Mouse (Mus musculus): ENCODE measurements around the gene Cnst. TPM values are rescaled to one million over a fixed set of nuclear protein-coding genes. Genes with fewer than 3 reads are reported as not detected.

Cnst gene
- polyA plus RNA-seq, 1 experiment from 2014 or later, result 25.1 TPM

DNA sequence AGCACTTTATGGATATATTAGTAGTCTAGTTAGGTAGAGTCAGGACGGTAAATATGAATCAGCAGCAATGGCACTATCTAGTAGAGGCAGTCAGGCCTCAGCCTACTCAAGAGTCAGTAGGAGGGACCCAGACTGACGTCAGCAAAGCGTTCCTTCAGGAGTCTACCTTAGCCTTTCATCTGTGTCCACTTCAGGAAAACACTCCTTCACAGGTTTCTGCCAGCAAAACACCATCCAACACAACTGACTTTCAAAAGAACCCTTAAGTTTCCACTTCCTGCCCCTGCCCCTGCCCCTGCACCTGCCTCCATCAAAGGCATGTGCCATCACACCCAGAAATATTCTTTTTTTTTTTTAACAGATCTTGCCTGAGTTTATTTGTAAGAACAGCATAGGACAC is 26.3 kb upstream of the Cnst start:
- Histone ChIP-seq H3K27ac (ENCODE audit: low read depth, low read length) (no peak overlapping the region), H3K4me3 (ENCODE audit: low read length) (no peak overlapping the region), H3K9ac (ENCODE audit: low read depth, low read length) (no peak overlapping the region), H3K9me3 (ENCODE audit: control insufficient read depth, low read length) (no peaks in the 10 kb centered on the region), H3K27me3 (replicated peaks; ENCODE audit: control insufficient read depth, insufficient read depth, low read length) (no peaks in the 10 kb centered on the region), H3K36me3 (ENCODE audit: control insufficient read depth, insufficient read depth, low read length) (no peaks in the 10 kb centered on the region), H3K4me1 (ENCODE audit: control insufficient read depth, insufficient read depth, low read depth, low read length) (peaks cover 9% of the 10 kb centered on the region), H3K4me2 (ENCODE audit: low read length) (no peak overlapping the region)
- WGBS, result 82% methylated on average over 3 of the region's 3 CpGs
- no peak for ATAC-seq

DNA sequence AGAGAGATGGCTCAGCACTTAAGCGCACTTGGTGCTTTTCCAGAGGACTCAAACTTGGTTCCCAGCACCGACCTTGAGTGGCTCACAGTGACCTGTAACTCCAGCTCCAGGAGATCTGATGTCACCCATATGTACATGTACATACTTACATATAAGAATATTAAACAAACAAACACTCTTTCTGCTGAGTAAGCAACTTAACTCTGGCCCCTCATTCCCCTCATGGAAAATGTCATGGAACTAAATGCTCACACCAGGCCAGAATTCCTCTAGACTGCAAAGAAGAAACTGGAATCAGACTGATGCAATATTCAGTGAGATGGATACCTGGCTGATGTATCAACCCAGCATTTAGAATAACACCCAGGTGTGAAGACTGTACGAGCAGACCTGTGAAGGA is 7.1 kb upstream of the Cnst start:
- WGBS, result 91% methylated on average over 3 of the region's 3 CpGs
- H3K27ac ChIP-seq (ENCODE audit: low read depth, low read length), result no peak overlapping the region
- no peak overlapping the region for H3K4me2 ChIP-seq (ENCODE audit: low read length)
- H3K4me3 ChIP-seq (ENCODE audit: low read length), result no peak overlapping the region
- no peaks in the 10 kb centered on the region for H3K27me3 ChIP-seq (replicated peaks; ENCODE audit: control insufficient read depth, insufficient read depth, low read length)
- ATAC-seq, result no peak
- no peak overlapping the region for H3K9ac ChIP-seq (ENCODE audit: low read depth, low read length)
- no peaks in the 10 kb centered on the region for H3K9me3 ChIP-seq (ENCODE audit: control insufficient read depth, low read length)
- no peaks in the 10 kb centered on the region for H3K4me1 ChIP-seq (ENCODE audit: control insufficient read depth, insufficient read depth, low read depth, low read length)
- peaks cover 8% of the 10 kb centered on the region; the same call in 1 of the 2 replicates for H3K36me3 ChIP-seq (ENCODE audit: control insufficient read depth, insufficient read depth, low read length)

DNA sequence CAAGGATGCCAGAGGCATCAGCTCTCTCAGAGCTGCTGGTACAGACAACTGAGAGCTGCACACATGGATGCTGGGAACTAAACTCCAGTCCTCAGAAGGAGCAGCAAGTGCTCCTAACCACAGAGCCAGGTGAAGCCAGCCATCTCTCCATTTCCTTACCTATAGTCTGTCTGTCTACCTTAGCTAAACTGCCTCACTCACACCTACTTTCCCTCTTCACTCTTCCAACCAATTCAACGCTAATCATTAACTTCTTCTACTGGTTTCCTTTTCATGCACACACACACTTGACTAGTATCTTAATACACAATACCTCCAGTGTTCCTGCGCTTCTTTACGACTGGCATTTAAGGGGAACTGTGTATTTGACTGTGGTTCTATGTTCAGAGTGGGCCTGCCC is 6.3 kb upstream of the Cnst start:
- peaks cover 8% of the 10 kb centered on the region; the same call in 1 of the 2 replicates for H3K36me3 ChIP-seq (ENCODE audit: control insufficient read depth, insufficient read depth, low read length)
- WGBS, result 91% methylated on average over 3 of the region's 3 CpGs
- ATAC-seq, result no peak
- H3K27me3 ChIP-seq (replicated peaks; ENCODE audit: control insufficient read depth, insufficient read depth, low read length), result no peaks in the 10 kb centered on the region
- H3K4me1 ChIP-seq (ENCODE audit: control insufficient read depth, insufficient read depth, low read depth, low read length), result peaks cover 7% of the 10 kb centered on the region
- no peak overlapping the region for H3K4me3 ChIP-seq (ENCODE audit: low read length)
- H3K9ac ChIP-seq (ENCODE audit: low read depth, low read length), result no peak overlapping the region
- no peaks in the 10 kb centered on the region for H3K9me3 ChIP-seq (ENCODE audit: control insufficient read depth, low read length)
- H3K4me2 ChIP-seq (ENCODE audit: low read length), result no peak overlapping the region
- no peak overlapping the region for H3K27ac ChIP-seq (ENCODE audit: low read depth, low read length)

DNA sequence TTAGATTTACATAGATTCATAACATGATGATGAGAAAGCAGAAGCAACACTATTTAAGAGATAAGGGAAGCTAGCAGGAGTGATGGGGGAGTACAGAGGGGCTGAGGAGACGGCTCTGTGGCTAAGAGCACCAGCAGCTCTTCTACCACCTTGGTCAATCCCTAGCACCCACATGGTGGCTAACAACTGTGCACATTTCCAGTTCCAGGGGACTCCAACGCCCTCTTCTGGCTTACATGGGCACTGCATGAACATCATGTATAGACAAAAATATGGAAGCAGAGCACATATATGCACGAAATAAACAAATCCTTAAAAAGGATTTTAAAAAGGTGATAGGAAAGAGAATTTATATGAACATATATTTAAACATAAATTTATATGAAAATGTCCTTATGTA is 4.7 kb upstream of the Cnst start:
- Histone ChIP-seq H3K4me3 (ENCODE audit: low read length) (no peak overlapping the region), H3K9me3 (ENCODE audit: control insufficient read depth, low read length) (no peaks in the 10 kb centered on the region), H3K4me2 (ENCODE audit: low read length) (no peak overlapping the region), H3K27ac (ENCODE audit: low read depth, low read length) (no peak overlapping the region), H3K4me1 (ENCODE audit: control insufficient read depth, insufficient read depth, low read depth, low read length) (peaks cover 13% of the 10 kb centered on the region), H3K36me3 (ENCODE audit: control insufficient read depth, insufficient read depth, low read length) (peaks cover 8% of the 10 kb centered on the region; the same call in 1 of the 2 replicates), H3K9ac (ENCODE audit: low read depth, low read length) (no peak overlapping the region), H3K27me3 (replicated peaks; ENCODE audit: control insufficient read depth, insufficient read depth, low read length) (no peaks in the 10 kb centered on the region)
- ATAC-seq, result no peak
- WGBS, result 56% methylated on average over 3 of the region's 3 CpGs

DNA sequence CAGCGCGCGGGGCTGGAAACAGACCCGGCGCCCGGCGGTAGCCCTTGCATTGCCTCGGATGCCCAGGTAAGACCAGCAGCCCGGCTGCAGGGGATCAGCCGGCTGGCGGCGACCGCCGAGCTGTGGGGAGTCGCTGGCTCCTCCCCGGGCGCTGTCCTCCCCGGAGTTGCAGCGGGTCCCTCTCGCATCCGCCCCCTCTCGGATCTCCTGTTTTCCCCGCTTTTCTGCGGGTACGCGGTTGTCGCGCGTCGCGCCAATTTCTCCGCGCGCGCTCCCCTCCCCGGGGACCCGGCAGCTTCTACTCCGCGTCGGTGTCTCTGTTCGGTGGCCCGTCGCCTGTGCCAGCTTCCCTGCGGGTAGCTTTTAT is 364 bp downstream of the Cnst start:
- peak overlapping the region; percentile 97 for H3K27ac ChIP-seq (ENCODE audit: low read depth, low read length)
- peak; percentile 85 for ATAC-seq
- H3K4me2 ChIP-seq (ENCODE audit: low read length), result peak overlapping the region; percentile 84
- H3K4me3 ChIP-seq (ENCODE audit: low read length), result peak overlapping the region; percentile 88
- H3K36me3 ChIP-seq (ENCODE audit: control insufficient read depth, insufficient read depth, low read length), result peaks cover 3% of the 10 kb centered on the region; the same call in 1 of the 2 replicates
- no peaks in the 10 kb centered on the region for H3K9me3 ChIP-seq (ENCODE audit: control insufficient read depth, low read length)
- H3K4me1 ChIP-seq (ENCODE audit: control insufficient read depth, insufficient read depth, low read depth, low read length), result peaks cover 26% of the 10 kb centered on the region
- peak overlapping the region; percentile 91 for H3K9ac ChIP-seq (ENCODE audit: low read depth, low read length)
- H3K27me3 ChIP-seq (replicated peaks; ENCODE audit: control insufficient read depth, insufficient read depth, low read length), result no peaks in the 10 kb centered on the region
- under 1% methylated on average over 35 of the region's 44 CpGs for WGBS

DNA sequence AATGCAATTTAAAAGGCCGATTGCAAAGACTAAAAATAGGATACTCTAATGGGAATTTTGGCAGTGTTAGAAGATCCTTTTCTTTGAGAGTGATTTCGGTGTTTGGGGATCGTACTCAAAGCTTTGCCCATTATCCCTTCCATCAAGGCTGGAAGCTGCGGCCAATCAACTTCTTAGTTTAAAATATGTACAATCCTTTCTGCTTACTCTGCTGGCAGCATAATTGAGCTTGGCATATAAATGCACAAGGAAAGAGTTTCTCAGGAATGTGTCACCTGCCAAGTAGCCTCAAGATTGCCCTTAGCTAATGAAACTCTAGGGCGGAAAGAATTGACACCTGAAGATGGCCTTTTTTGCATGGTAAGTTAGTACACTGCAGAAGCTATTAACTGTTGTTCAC is 1.0 kb downstream of the Cnst start:
- H3K9ac ChIP-seq (ENCODE audit: low read depth, low read length), result peak overlapping the region; percentile 33
- H3K36me3 ChIP-seq (ENCODE audit: control insufficient read depth, insufficient read depth, low read length), result peaks cover 3% of the 10 kb centered on the region; the same call in 1 of the 2 replicates
- 9% methylated on average over 5 of the region's 5 CpGs for WGBS
- H3K27me3 ChIP-seq (replicated peaks; ENCODE audit: control insufficient read depth, insufficient read depth, low read length), result no peaks in the 10 kb centered on the region
- no peaks in the 10 kb centered on the region for H3K9me3 ChIP-seq (ENCODE audit: control insufficient read depth, low read length)
- no peak for ATAC-seq
- H3K4me1 ChIP-seq (ENCODE audit: control insufficient read depth, insufficient read depth, low read depth, low read length), result peaks cover 26% of the 10 kb centered on the region
- H3K4me2 ChIP-seq (ENCODE audit: low read length), result peak overlapping the region; percentile 84
- H3K4me3 ChIP-seq (ENCODE audit: low read length), result peak overlapping the region; percentile 88
- H3K27ac ChIP-seq (ENCODE audit: low read depth, low read length), result peak overlapping the region; percentile 46; the same call in 1 of the 2 replicates

DNA sequence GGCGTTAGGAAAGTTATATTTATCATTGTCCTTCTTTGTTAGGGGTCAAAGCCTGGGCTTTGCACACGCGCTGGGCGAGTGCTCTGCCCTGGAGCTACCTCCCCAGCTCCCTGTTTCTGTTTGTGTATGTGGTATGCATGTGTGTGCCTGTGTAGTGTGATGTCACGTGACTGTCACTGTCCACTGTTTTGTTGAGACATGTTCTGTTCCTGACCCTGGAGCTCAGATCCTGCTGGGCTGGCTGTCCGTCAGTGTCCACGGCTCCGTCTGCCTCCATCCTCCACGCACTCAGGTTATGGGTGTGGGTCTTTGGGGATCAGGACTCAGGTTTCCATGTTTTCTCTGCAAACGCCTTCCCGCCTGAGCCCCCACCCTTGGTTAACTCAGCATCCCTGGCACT is 2.0 kb downstream of the Cnst start:
- Histone ChIP-seq H3K4me3 (ENCODE audit: low read length) (no peak overlapping the region), H3K9me3 (ENCODE audit: control insufficient read depth, low read length) (no peaks in the 10 kb centered on the region), H3K4me1 (ENCODE audit: control insufficient read depth, insufficient read depth, low read depth, low read length) (peaks cover 26% of the 10 kb centered on the region), H3K4me2 (ENCODE audit: low read length) (peak overlapping the region; percentile 29), H3K36me3 (ENCODE audit: control insufficient read depth, insufficient read depth, low read length) (peaks cover under 1% of the 10 kb centered on the region; the same call in 1 of the 2 replicates), H3K9ac (ENCODE audit: low read depth, low read length) (no peak overlapping the region), H3K27ac (ENCODE audit: low read depth, low read length) (no peak overlapping the region), H3K27me3 (replicated peaks; ENCODE audit: control insufficient read depth, insufficient read depth, low read length) (no peaks in the 10 kb centered on the region)
- 65% methylated on average over 11 of the region's 11 CpGs for WGBS
- ATAC-seq, result no peak

DNA sequence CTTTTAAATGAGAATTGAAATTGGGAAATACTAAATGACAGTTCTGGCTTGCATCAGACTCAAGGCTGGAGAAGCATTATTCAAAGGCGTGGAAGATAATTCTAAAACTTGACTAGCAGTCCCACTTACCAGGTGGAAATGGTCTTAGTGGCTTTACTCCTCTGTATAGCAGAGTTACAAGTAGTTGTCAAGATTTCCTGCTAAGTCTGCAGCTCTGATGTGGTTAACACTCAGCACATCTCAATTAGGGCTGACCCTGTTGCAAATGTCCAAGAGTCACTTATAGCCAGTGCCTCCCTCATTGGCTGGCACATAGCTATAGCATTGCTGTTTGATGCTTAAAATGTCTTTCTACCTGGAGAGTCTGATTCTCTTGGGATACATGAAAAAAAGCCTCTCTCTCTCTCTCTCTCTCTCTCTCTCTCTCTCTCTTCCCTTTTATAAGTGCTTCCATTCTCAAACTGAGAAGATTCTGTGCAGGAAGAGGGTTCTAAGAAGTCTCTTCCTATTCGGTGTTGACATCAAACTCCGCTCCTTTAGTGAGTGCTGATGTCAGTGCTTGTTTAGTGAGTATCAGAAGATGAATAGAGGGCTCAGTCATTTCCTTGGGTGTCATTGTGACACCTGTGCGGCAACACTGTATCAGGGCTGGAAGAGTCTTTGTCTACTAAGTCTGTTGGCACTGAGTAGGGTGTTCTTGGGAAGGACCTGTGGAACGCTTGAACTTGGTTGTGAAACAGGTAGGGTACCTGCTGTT is 3.0 kb downstream of the Cnst start:
- Histone ChIP-seq H3K36me3 (ENCODE audit: control insufficient read depth, insufficient read depth, low read length) (no peaks in the 10 kb centered on the region), H3K27me3 (replicated peaks; ENCODE audit: control insufficient read depth, insufficient read depth, low read length) (no peaks in the 10 kb centered on the region), H3K4me1 (ENCODE audit: control insufficient read depth, insufficient read depth, low read depth, low read length) (peaks cover 26% of the 10 kb centered on the region), H3K4me3 (ENCODE audit: low read length) (no peak overlapping the region), H3K9me3 (ENCODE audit: control insufficient read depth, low read length) (no peaks in the 10 kb centered on the region), H3K4me2 (ENCODE audit: low read length) (no peak overlapping the region), H3K9ac (ENCODE audit: low read depth, low read length) (no peak overlapping the region), H3K27ac (ENCODE audit: low read depth, low read length) (no peak overlapping the region)
- 91% methylated on average over 5 of the region's 5 CpGs for WGBS
- ATAC-seq, result no peak

DNA sequence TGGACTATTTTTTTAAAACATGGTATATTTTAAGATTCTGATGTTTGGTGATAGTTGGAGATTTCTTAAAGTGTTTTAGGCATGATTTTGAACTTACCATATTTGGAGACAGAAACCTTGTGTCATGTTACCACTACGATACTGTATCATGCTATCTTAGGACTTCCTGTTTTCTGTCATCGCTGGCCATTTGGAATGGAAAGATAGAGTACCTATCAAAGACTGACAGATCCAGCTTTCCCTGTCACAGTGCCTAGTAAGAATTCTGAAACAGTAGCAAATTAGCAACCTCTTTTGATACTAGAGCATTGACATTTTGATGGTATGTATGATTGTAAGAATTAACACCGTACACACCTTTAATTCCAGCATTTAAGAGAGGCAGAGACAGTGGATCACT is 5.2 kb downstream of the Cnst start:
- no peak for ATAC-seq
- H3K27ac ChIP-seq (ENCODE audit: low read depth, low read length), result no peak overlapping the region
- peaks cover 14% of the 10 kb centered on the region for H3K4me1 ChIP-seq (ENCODE audit: control insufficient read depth, insufficient read depth, low read depth, low read length)
- H3K4me3 ChIP-seq (ENCODE audit: low read length), result no peak overlapping the region
- no peaks in the 10 kb centered on the region for H3K27me3 ChIP-seq (replicated peaks; ENCODE audit: control insufficient read depth, insufficient read depth, low read length)
- H3K36me3 ChIP-seq (ENCODE audit: control insufficient read depth, insufficient read depth, low read length), result no peaks in the 10 kb centered on the region
- no peak overlapping the region for H3K9ac ChIP-seq (ENCODE audit: low read depth, low read length)
- H3K9me3 ChIP-seq (ENCODE audit: control insufficient read depth, low read length), result no peaks in the 10 kb centered on the region
- no peak overlapping the region for H3K4me2 ChIP-seq (ENCODE audit: low read length)
- WGBS, result 95% methylated on average over 3 of the region's 3 CpGs

All from hindbrain, embryonic 16.5 days (tissue).